Mouse (Mus musculus): Measurements from ENCODE around the gene Stambp. TPM values are rescaled to one million over a fixed set of nuclear protein-coding genes. Genes with fewer than 3 reads are reported as not detected.

Gene Stambp
- 7.4 and 9.3 TPM in 2 replicates for total RNA-seq (2014; rRNA removed)
- polyA plus RNA-seq (2012; rRNA removed) = 5.8 and 6.9 TPM in 2 replicates

DNA sequence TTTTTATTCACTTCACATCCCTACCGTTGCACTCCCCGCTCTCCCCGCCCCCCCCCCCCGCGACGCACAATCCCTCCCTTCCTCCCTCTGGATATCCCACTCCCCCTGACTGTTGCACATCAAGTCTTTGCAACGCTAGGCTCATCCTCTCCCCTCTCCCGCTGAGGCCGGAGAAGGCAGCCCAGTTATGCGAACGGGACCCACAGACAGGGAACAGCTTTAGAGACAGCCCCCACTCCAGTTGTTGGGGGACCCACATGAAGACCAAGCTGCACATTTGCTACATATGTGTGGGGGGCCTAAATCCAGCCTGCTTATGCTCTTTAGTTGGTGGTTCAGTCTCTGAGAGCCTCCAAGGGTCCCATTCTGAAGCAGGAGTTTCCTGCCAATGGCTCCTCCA, at the start of gene Stambp:
Stambp (minus strand) TSS at position 59 of the 400 bp plus-strand sequence.
- H3K36me3 ChIP-seq (ENCODE audit: control insufficient read depth, insufficient read depth, low read length) = no peaks in the 10 kb centered on the region
- 0% methylated on average over 8 of the region's 11 CpGs for WGBS
- no peak for TF ChIP-seq POLR2A (IDR thresholded peaks at IDR 0.05; ENCODE audit: extremely low read depth, insufficient read depth, low read length)
- no peak for TF ChIP-seq CTCF (IDR thresholded peaks at IDR 0.05; ENCODE audit: low read depth, low read length)
- no peaks in the 10 kb centered on the region for H3K27me3 ChIP-seq (ENCODE audit: control insufficient read depth, insufficient read depth, low read length)
- no peak for DNase-seq (ENCODE audit: extremely low read depth, low read depth, low spot score)
- peak within 1 kb of the TSS; percentile 73 for H3K9ac ChIP-seq (ENCODE audit: low read depth, low read length)
- peak within 1 kb of the TSS; percentile 16; the same call in 1 of the 2 replicates for H3K27ac ChIP-seq (replicated peaks; ENCODE audit: insufficient read depth, low read depth, low read length)
- H3K4me3 ChIP-seq (ENCODE audit: insufficient read depth, low read depth, low read length) = peak within 1 kb of the TSS; percentile 80
- no peaks in the 10 kb centered on the region for H3K79me2 ChIP-seq (ENCODE audit: control insufficient read depth, insufficient read depth, low read length)
- H3K4me1 ChIP-seq (ENCODE audit: control insufficient read depth, insufficient read depth, low read length) = no peaks in the 10 kb centered on the region

DNA sequence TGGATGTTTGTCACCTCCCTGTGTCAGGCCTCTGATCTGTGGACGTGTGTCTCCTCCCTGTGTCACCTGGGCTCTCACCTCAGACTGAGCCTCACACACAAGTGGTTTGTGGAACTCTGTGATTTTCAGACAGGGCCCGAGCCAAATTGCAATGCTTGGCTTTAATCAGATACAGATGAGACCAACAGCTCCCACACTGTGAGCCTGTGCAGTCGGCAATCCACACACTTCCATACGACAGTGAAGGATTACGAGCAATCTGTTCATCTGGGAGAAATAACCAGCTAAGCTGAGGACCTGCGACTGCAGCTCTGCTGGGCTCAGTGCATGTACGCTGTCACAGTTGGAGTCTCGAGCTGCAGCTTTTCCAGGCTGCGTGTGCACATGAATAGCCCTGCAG, 47.4 kb upstream of the Stambp start:
- TF ChIP-seq CTCF (IDR thresholded peaks at IDR 0.05; ENCODE audit: low read depth, low read length) = no peak
- TF ChIP-seq POLR2A (IDR thresholded peaks at IDR 0.05; ENCODE audit: extremely low read depth, insufficient read depth, low read length) = no peak
- no peak overlapping the region for H3K4me3 ChIP-seq (ENCODE audit: insufficient read depth, low read depth, low read length)
- no peaks in the 10 kb centered on the region for H3K79me2 ChIP-seq (ENCODE audit: control insufficient read depth, insufficient read depth, low read length)
- H3K27me3 ChIP-seq (ENCODE audit: control insufficient read depth, insufficient read depth, low read length) = no peaks in the 10 kb centered on the region
- no peak overlapping the region for H3K9ac ChIP-seq (ENCODE audit: low read depth, low read length)
- 77% methylated on average over 9 of the region's 9 CpGs for WGBS
- no peaks in the 10 kb centered on the region for H3K36me3 ChIP-seq (ENCODE audit: control insufficient read depth, insufficient read depth, low read length)
- H3K4me1 ChIP-seq (ENCODE audit: control insufficient read depth, insufficient read depth, low read length) = no peaks in the 10 kb centered on the region
- H3K27ac ChIP-seq (replicated peaks; ENCODE audit: insufficient read depth, low read depth, low read length) = no peak overlapping the region
- no peak for DNase-seq (ENCODE audit: extremely low read depth, low read depth, low spot score)

DNA sequence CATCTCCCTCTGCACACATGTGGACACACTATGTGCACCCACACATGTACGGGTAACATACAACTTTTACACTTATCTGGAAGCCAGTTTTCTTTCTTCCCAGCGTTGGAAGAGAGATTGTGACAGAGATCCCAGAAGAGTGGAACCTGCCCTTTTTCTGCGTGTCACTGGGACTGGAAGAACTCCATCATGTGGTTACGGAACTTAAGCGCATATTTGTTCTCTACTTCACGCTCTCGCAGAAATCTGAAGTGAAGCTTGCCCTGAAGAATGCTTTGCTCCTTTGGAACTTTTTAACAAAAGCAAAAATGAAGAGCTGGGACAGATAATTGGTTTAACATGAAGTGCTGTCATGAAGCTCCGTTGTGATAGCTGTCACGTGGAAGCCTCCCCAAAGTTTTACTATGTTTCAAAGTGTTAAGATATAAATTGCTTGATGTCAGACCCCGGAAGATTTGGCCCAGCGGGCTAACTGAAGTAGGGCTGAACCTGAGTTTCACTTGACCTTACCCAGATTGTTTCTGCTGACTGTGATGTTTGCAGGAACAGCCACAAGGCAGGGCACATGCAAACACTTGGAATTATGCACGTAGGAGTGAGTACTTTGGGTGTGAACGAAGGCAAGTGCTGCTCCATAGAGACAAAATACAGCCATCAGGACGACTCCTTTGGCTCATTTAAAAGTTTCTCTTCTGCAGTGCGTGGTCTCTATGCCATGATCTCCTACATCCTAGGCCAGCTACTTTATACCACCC, 45.2 kb upstream of the Stambp start:
- Histone ChIP-seq H3K27ac (replicated peaks; ENCODE audit: insufficient read depth, low read depth, low read length) (no peak overlapping the region), H3K4me3 (ENCODE audit: insufficient read depth, low read depth, low read length) (no peak overlapping the region), H3K27me3 (ENCODE audit: control insufficient read depth, insufficient read depth, low read length) (no peaks in the 10 kb centered on the region), H3K36me3 (ENCODE audit: control insufficient read depth, insufficient read depth, low read length) (no peaks in the 10 kb centered on the region), H3K4me1 (ENCODE audit: control insufficient read depth, insufficient read depth, low read length) (no peaks in the 10 kb centered on the region), H3K9ac (ENCODE audit: low read depth, low read length) (no peak overlapping the region), H3K79me2 (ENCODE audit: control insufficient read depth, insufficient read depth, low read length) (no peaks in the 10 kb centered on the region)
- 82% methylated on average over 15 of the region's 15 CpGs for WGBS
- no peak for TF ChIP-seq POLR2A (IDR thresholded peaks at IDR 0.05; ENCODE audit: extremely low read depth, insufficient read depth, low read length)
- TF ChIP-seq CTCF (IDR thresholded peaks at IDR 0.05; ENCODE audit: low read depth, low read length) = no peak
- no peak for DNase-seq (ENCODE audit: extremely low read depth, low read depth, low spot score)

DNA sequence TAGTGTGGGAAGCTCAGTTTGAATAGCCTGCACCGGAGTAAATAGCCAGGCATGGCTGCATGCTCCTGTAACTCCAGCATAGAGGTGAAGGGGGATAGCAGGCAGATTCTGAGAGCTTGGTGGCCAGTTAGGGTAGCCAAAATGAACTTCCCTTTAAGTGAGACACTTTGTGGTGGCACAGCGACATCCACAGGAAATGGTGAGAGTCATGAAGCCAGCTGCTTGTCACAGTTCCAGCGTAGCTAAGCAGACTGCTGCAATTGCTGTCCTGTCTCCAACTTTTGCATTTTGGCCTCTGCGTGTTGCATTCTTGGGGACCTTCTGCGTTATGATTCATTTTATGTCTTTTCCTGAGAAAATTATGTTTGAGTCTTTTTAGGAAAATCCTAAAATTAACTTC, 44.0 kb upstream of the Stambp start:
- Histone ChIP-seq H3K9ac (ENCODE audit: low read depth, low read length) (no peak overlapping the region), H3K4me1 (ENCODE audit: control insufficient read depth, insufficient read depth, low read length) (no peaks in the 10 kb centered on the region), H3K4me3 (ENCODE audit: insufficient read depth, low read depth, low read length) (no peak overlapping the region), H3K27me3 (ENCODE audit: control insufficient read depth, insufficient read depth, low read length) (no peaks in the 10 kb centered on the region), H3K36me3 (ENCODE audit: control insufficient read depth, insufficient read depth, low read length) (no peaks in the 10 kb centered on the region), H3K27ac (replicated peaks; ENCODE audit: insufficient read depth, low read depth, low read length) (no peak overlapping the region), H3K79me2 (ENCODE audit: control insufficient read depth, insufficient read depth, low read length) (no peaks in the 10 kb centered on the region)
- WGBS = 58% methylated on average over 5 of the region's 5 CpGs
- peak; percentile 46 for TF ChIP-seq CTCF (IDR thresholded peaks at IDR 0.05; ENCODE audit: low read depth, low read length)
- no peak for TF ChIP-seq POLR2A (IDR thresholded peaks at IDR 0.05; ENCODE audit: extremely low read depth, insufficient read depth, low read length)
- DNase-seq (ENCODE audit: extremely low read depth, low read depth, low spot score) = no peak

DNA sequence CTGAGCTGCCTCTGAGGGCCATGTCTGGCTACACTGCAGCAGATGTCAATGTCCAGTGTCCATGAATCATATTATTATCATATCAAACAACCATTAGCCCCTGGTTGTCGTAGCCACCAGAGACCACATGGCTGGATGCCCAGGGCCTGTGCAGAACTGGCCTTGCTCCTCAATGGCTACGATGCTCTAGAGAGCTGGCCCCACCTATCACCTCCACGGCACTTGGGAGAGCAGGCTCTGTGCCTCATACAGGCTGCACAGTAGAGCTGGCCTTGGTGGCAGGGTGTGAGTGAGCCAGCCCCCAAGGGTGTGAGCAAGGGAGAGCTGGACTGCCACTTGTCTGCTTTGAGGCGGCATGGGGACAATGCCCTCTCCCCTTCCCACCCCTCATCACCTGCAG, 41.9 kb upstream of the Stambp start:
- H3K79me2 ChIP-seq (ENCODE audit: control insufficient read depth, insufficient read depth, low read length) = no peaks in the 10 kb centered on the region
- no peak for DNase-seq (ENCODE audit: extremely low read depth, low read depth, low spot score)
- H3K27ac ChIP-seq (replicated peaks; ENCODE audit: insufficient read depth, low read depth, low read length) = no peak overlapping the region
- no peaks in the 10 kb centered on the region for H3K4me1 ChIP-seq (ENCODE audit: control insufficient read depth, insufficient read depth, low read length)
- no peaks in the 10 kb centered on the region for H3K27me3 ChIP-seq (ENCODE audit: control insufficient read depth, insufficient read depth, low read length)
- H3K4me3 ChIP-seq (ENCODE audit: insufficient read depth, low read depth, low read length) = no peak overlapping the region
- H3K36me3 ChIP-seq (ENCODE audit: control insufficient read depth, insufficient read depth, low read length) = no peaks in the 10 kb centered on the region
- no peak overlapping the region for H3K9ac ChIP-seq (ENCODE audit: low read depth, low read length)
- TF ChIP-seq CTCF (IDR thresholded peaks at IDR 0.05; ENCODE audit: low read depth, low read length) = no peak
- WGBS = 89% methylated on average over 4 of the region's 4 CpGs

DNA sequence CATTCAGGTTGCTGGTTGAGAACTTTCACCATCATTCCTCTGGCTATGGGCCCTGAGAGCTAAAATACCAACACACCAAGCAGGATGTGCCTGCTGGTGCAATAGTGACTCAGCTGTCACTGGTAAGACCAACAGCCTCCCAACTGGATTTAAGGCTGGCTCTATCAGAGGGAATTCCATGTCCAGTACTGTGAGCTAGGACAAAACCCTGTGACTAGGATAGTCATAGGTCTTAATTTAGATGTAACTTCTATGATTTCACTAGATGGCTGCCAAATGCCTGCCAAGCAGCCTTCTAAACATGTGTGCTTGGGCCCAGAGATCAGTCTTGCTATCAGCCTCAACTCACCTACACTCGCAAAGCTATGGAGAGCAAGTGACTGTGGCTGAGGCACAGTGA, 40.4 kb upstream of the Stambp start:
- no peaks in the 10 kb centered on the region for H3K36me3 ChIP-seq (ENCODE audit: control insufficient read depth, insufficient read depth, low read length)
- H3K27me3 ChIP-seq (ENCODE audit: control insufficient read depth, insufficient read depth, low read length) = no peaks in the 10 kb centered on the region
- no peak overlapping the region for H3K4me3 ChIP-seq (ENCODE audit: insufficient read depth, low read depth, low read length)
- no peaks in the 10 kb centered on the region for H3K4me1 ChIP-seq (ENCODE audit: control insufficient read depth, insufficient read depth, low read length)
- no peaks in the 10 kb centered on the region for H3K79me2 ChIP-seq (ENCODE audit: control insufficient read depth, insufficient read depth, low read length)
- TF ChIP-seq POLR2A (IDR thresholded peaks at IDR 0.05; ENCODE audit: extremely low read depth, insufficient read depth, low read length) = no peak
- no peak for TF ChIP-seq CTCF (IDR thresholded peaks at IDR 0.05; ENCODE audit: low read depth, low read length)
- H3K9ac ChIP-seq (ENCODE audit: low read depth, low read length) = no peak overlapping the region
- WGBS = 96% methylated on average over 1 of the region's 1 CpGs
- no peak overlapping the region for H3K27ac ChIP-seq (replicated peaks; ENCODE audit: insufficient read depth, low read depth, low read length)
- no peak for DNase-seq (ENCODE audit: extremely low read depth, low read depth, low spot score)
